Mouse (Mus musculus) cerebellum, adult 2 months (tissue): ENCODE measurements at regions not wholly inside any gene's neighbourhood (a gene's known extent, or its start where the extent isn't known, plus 50 kb on each side); places are given as distances from the start of the nearest gene placed in this dataset.
"Not testable (repeated sequence)": the region's sequence is repeated elsewhere in the genome, so short reads cannot be mapped to it uniquely, and the experiment has no call there.

Experiments
- DNase-seq, 2 experiments: peaks; one replicate each; pipeline ENCODE4 v3.0.0; 2021
- H3K27ac ChIP-seq: fragments of 200-500 bp; 2 replicates; pipeline ENCODE4 v1.5.1; 2012; ENCODE audit warnings: low read length, control low read depth, inconsistent platforms; ENCODE audit not compliant: insufficient read depth
- H3K27me3 ChIP-seq: fragments of 200-500 bp; 2 replicates; pipeline ENCODE4 v1.6.1; 2012; ENCODE audit warnings: inconsistent platforms, mild to moderate bottlenecking, low read length, moderate library complexity; ENCODE audit not compliant: control insufficient read depth, insufficient read depth
- H3K4me1 ChIP-seq: fragments of 200-500 bp; 2 replicates; pipeline ENCODE4 v1.6.1; 2011; ENCODE audit warnings: low read length; ENCODE audit not compliant: control insufficient read depth, insufficient read depth
- H3K4me3 ChIP-seq: fragments of 200-500 bp; replicated peaks from 2 replicates; pipeline ENCODE3; 2011; ENCODE audit warnings: mild to moderate bottlenecking, low read depth, low read length, control low read depth; ENCODE audit not compliant: insufficient read depth
- CTCF ChIP-seq: fragments of 200-500 bp; IDR thresholded peaks from 2 replicates; pipeline ENCODE4 v1.5.1; 2011; ENCODE audit warnings: low read depth, mild to moderate bottlenecking, control low read depth, low read length, moderate library complexity, borderline replicate concordance; ENCODE audit not compliant: insufficient read depth
- POLR2A ChIP-seq: fragments of 200-500 bp; IDR thresholded peaks from 2 replicates; pipeline ENCODE4 v1.6.1; 2011; ENCODE audit warnings: low read length, control low read depth, borderline replicate concordance; ENCODE audit not compliant: insufficient read depth
- WGBS: fragments of 180-500 bp; shearing (Covaris S2); methylation state at CpG from one replicate; pipeline ENCODE4 v1.1.7; 2018; 5-methylcytosine and 5-hydroxymethylcytosine counted together

DNA sequence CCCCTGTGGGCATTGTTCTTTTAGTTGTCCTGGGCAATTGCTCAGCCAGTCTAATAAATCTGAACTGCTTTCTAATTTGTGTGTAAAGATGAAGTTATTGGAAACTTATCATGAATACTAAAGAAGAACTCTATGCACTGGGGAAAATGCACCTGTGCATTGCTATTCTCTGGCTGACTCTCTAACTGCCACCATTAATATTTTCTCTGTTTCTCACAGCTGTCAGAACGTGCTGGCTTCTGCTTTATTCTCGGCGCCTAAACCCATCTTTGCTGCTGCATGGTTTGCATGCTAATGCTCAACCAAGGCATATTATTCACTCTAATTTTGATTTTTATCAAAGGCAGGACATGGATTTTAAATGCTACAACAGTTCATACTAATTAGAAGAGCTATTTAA lies 128.9 kb upstream of the Gm527 start:
- no peak for TF ChIP-seq POLR2A
- TF ChIP-seq CTCF = no peak
- Histone ChIP-seq H3K27ac (no peak overlapping the region), H3K4me1 (no peaks in the 10 kb centered on the region), H3K27me3 (no peaks in the 10 kb centered on the region), H3K4me3 (no peak overlapping the region)
- 56% methylated on average over 3 of the region's 3 CpGs for WGBS
- no peak for DNase-seq

DNA sequence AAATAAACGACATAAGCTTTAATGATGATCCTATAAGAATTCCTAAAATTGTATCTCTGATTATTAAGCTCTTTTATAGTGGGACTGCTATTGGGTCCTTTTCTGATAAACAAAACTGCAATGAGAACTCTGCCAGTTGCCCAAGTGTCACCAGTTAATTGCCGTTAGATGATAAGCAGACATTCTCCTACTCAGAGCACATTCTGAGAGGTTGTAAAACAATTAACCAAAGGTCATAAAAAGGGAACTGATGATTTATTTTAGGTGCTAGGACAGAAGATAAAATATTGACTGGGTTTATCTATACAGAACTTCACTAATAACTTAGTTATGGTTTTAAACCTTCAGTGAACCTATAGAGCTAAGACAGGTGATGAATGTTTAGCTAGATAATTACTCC lies 109.2 kb upstream of the Gm527 start:
- H3K4me1 ChIP-seq = not testable (repeated sequence)
- 89% methylated on average over 2 of the region's 2 CpGs for WGBS

GRCm38 (mm10) chr12:64810081-64810480 lies 107.6 kb upstream of the Gm527 start:
- no peak for DNase-seq
- 69% methylated on average over 1 of the region's 1 CpGs for WGBS

More for the DNA sequence above, 109.2 kb upstream of the Gm527 start:
- not testable (repeated sequence) for H3K27me3 ChIP-seq, H3K4me3 ChIP-seq, H3K27ac ChIP-seq, DNase-seq

GRCm38 (mm10) chr12:64815871-64816270 lies 101.8 kb upstream of the Gm527 start:
- Histone ChIP-seq H3K27me3 (no peaks in the 10 kb centered on the region), H3K27ac (no peak overlapping the region), H3K4me3 (no peak overlapping the region), H3K4me1 (no peaks in the 10 kb centered on the region)
- no peak for TF ChIP-seq CTCF
- no peak for TF ChIP-seq POLR2A
- 68% methylated on average over 6 of the region's 6 CpGs for WGBS
- no peak for DNase-seq

More at GRCm38 (mm10) chr12:64810081-64810480, 107.6 kb upstream of the Gm527 start:
- no peak for TF ChIP-seq CTCF
- no peak for TF ChIP-seq POLR2A
- H3K4me3 ChIP-seq = no peak overlapping the region
- no peaks in the 10 kb centered on the region for H3K27me3 ChIP-seq
- no peak overlapping the region for H3K27ac ChIP-seq
- no peaks in the 10 kb centered on the region for H3K4me1 ChIP-seq

DNA sequence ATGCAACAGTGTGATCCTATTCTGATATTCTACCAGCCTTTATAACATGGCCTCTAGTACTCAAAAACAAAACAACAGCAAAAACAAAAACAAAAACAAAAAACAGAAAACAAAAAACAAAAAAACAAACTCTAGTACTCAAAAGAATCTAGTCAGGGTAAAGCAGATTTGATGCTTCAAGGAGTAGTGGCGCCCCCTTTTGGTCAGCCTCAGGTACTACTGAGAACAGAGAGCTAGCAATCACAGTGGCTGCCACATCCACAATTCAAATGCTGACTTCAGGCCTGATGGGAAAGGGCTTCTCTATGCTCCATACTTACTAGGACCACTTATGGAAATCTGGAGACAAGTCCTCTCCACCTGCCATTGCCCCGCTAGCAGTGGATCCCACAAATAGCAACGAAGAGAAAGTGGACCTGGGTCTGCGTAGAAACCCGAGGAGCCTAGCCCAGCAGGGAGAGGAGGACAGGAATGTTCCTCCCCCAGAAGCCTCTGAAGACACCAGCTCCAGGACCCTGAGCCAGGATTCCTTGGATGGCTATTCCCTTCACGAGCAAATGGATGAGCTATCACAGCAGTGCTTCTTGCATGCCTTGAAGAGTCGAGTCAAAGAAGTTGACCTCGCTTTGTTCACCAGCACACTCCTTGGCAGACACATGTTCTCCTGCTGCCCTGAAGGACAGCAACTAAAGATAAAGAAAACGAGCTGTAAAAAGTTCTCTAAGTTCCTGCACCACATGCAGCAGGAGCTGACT lies 100.5 kb upstream of the Gm527 start:
- WGBS = 45% methylated on average over 9 of the region's 9 CpGs
- no peak for DNase-seq
- H3K27ac ChIP-seq = no peak overlapping the region
- no peaks in the 10 kb centered on the region for H3K4me1 ChIP-seq
- H3K4me3 ChIP-seq = no peak overlapping the region
- H3K27me3 ChIP-seq = no peaks in the 10 kb centered on the region
- no peak for TF ChIP-seq POLR2A
- no peak for TF ChIP-seq CTCF

- TF ChIP-seq POLR2A (no peak), CTCF (no peak)
- no peak for DNase-seq
- Histone ChIP-seq H3K4me3 (no peak overlapping the region), H3K4me1 (no peaks in the 10 kb centered on the region), H3K27me3 (no peaks in the 10 kb centered on the region), H3K27ac (no peak overlapping the region)
- WGBS = 89% methylated on average over 5 of the region's 5 CpGs
Measured at GRCm38 (mm10) chr12:64820722-64821121, 97.0 kb upstream of the Gm527 start.

DNA sequence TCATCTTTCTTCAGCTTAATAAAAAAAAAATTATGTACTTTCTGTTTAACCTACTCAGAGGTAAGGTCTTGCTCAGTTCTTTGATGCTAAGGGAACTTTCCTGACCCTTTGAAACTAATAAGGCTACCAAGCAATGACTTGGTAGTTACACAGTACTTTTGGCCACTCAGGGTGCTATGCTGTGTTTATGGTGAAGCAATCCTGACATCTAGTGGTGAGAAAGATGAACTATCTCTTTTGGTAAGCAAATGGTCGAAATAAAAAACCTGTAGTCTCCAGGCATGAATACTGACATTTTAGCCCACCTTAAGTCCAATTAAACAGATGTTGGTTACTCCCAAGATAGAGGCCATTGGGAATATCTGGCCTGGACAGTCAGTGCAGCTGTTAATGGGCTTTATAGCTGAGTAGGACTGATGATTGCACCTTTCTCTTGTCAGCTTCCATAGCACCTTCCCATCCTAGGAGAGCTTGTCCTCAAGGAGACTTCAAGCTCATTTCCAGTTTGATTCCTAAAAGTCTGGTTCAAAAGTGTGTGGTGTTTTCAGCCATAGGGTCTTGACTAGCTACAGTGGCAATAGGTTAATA lies 88.0 kb upstream of the Gm527 start:
- H3K27ac ChIP-seq = no peak overlapping the region
- no peaks in the 10 kb centered on the region for H3K4me1 ChIP-seq
- TF ChIP-seq POLR2A (no peak), CTCF (no peak)
- H3K27me3 ChIP-seq = no peaks in the 10 kb centered on the region
- peak in 1 of 2 experiments; percentile 17 for DNase-seq
- H3K4me3 ChIP-seq = no peak overlapping the region
- 0% methylated on average over 1 of the region's 1 CpGs for whole genome bisulfite sequencing
